Mouse (Mus musculus): ENCODE measurements around the gene Strn3. TPM values are rescaled to one million over a fixed set of nuclear protein-coding genes. Genes with fewer than 3 reads are reported as not detected.

Gene Strn3
- total and polyA plus RNA-seq, 3 experiments, result 19.0 to 46.3 (median 29.4) TPM

GRCm38 (mm10) chr12:51703859-51704258 lies 12.2 kb upstream of the Strn3 start:
- no peak overlapping the region for H3K4me3 ChIP-seq (ENCODE audit: control insufficient read depth in 1 of 2, insufficient read depth in 1 of 2, low read depth in 2 of 2, low read length in 2 of 2)
- peaks cover 0 to 8% of the 10 kb centered on the region in 2 experiments; a peak in 3 of 4 replicates for H3K4me1 ChIP-seq (ENCODE audit: control insufficient read depth in 1 of 2, insufficient read depth in 2 of 2, low read length in 2 of 2)
- H3K36me3 ChIP-seq (ENCODE audit: control insufficient read depth in 1 of 2, insufficient read depth in 2 of 2, low read length in 2 of 2), result peaks cover 0 to 8% of the 10 kb centered on the region in 2 experiments; a peak in 2 of 4 replicates
- no peaks in the 10 kb centered on the region for H3K27me3 ChIP-seq (ENCODE audit: control insufficient read depth in 1 of 2, insufficient read depth in 2 of 2, low read length in 2 of 2)
- peak; percentile 62 for DNase-seq (ENCODE audit: low read depth, low spot score)
- H3K79me2 ChIP-seq (ENCODE audit: control insufficient read depth, insufficient read depth, low read length, poor library complexity), result no peaks in the 10 kb centered on the region
- H3K27ac ChIP-seq (ENCODE audit: control insufficient read depth, low read depth, low read length), result no peak overlapping the region
- TF ChIP-seq ZKSCAN1 (IDR thresholded peaks at IDR 0.05; ENCODE audit: low read depth, low read length) (no peak), NELFE (IDR thresholded peaks at IDR 0.05; ENCODE audit: low read depth, low read length) (no peak), MAZ (IDR thresholded peaks at IDR 0.05; ENCODE audit: low read depth, low read length) (0 out of 2 replicates have a peak, but pooled peaks have one; percentile 38), MXI1 (IDR thresholded peaks at IDR 0.05; ENCODE audit: low read depth, low read length) (no peak), HCFC1 (IDR thresholded peaks at IDR 0.05; ENCODE audit: low read depth, low read length) (no peak), ETS1 (IDR thresholded peaks at IDR 0.05; ENCODE audit: low read depth, low read length) (peak; percentile 84), SIN3A (IDR thresholded peaks at IDR 0.05; ENCODE audit: low read length) (0 out of 2 replicates have a peak, but pooled peaks have one; percentile 45), RCOR1 (IDR thresholded peaks at IDR 0.05; ENCODE audit: low read depth, low read length) (peak; percentile 8; the same call in 1 of the 2 replicates), MYC (IDR thresholded peaks at IDR 0.05; ENCODE audit: low read depth, low read length) (no peak), CTCF (IDR thresholded peaks at IDR 0.05 in 2 of 3, conservative IDR thresholded peaks at IDR 0.05 in 1 of 3; ENCODE audit: control insufficient read depth in 1 of 3, insufficient read depth in 1 of 3, low read depth in 2 of 3, low read length in 3 of 3, poor library complexity in 1 of 3, severe bottlenecking in 1 of 3) (no peak), POLR2AphosphoS2 (IDR thresholded peaks at IDR 0.05; ENCODE audit: low read length) (no peak), MAFK (IDR thresholded peaks at IDR 0.05; ENCODE audit: borderline replicate concordance, low read depth, low read length) (no peak), MYB (IDR thresholded peaks at IDR 0.05; ENCODE audit: low read depth, low read length) (no peak), EP300 (IDR thresholded peaks at IDR 0.05; ENCODE audit: low read depth in 1 of 2, low read length in 2 of 2) (peak in 1 of 2 experiments; percentile 42; a peak in 1 of 4 replicates), MAX (IDR thresholded peaks at IDR 0.05; ENCODE audit: low read length) (no peak), USF1 (IDR thresholded peaks at IDR 0.05; ENCODE audit: low read depth, low read length) (no peak)
- no peaks in the 10 kb centered on the region for H3K9me3 ChIP-seq (replicated peaks; ENCODE audit: insufficient read depth, low read length)
- no peak overlapping the region for H3K9ac ChIP-seq (ENCODE audit: control insufficient read depth, low read depth, low read length, poor library complexity, severe bottlenecking)

GRCm38 (mm10) chr12:51701723-51702122 lies 10.0 kb upstream of the Strn3 start:
- H3K4me1 ChIP-seq (ENCODE audit: control insufficient read depth in 1 of 2, insufficient read depth in 2 of 2, low read length in 2 of 2), result peaks cover 0 to 5% of the 10 kb centered on the region in 2 experiments; a peak in 2 of 4 replicates
- TF ChIP-seq SMC3 (IDR thresholded peaks at IDR 0.05; ENCODE audit: low read depth, low read length) (peak; percentile 6; the same call in 1 of the 2 replicates), MXI1 (IDR thresholded peaks at IDR 0.05; ENCODE audit: low read depth, low read length) (no peak), CTCF (IDR thresholded peaks at IDR 0.05 in 2 of 3, conservative IDR thresholded peaks at IDR 0.05 in 1 of 3; ENCODE audit: control insufficient read depth in 1 of 3, insufficient read depth in 1 of 3, low read depth in 2 of 3, low read length in 3 of 3, poor library complexity in 1 of 3, severe bottlenecking in 1 of 3) (peak in 1 of 3 experiments; percentile 18; a peak in 2 of 6 replicates)
- H3K36me3 ChIP-seq (ENCODE audit: control insufficient read depth in 1 of 2, insufficient read depth in 2 of 2, low read length in 2 of 2), result peaks cover 0 to 8% of the 10 kb centered on the region in 2 experiments; a peak in 2 of 4 replicates
- no peak overlapping the region for H3K27ac ChIP-seq (ENCODE audit: control insufficient read depth, low read depth, low read length)
- H3K9ac ChIP-seq (ENCODE audit: control insufficient read depth, low read depth, low read length, poor library complexity, severe bottlenecking), result no peak overlapping the region
- no peaks in the 10 kb centered on the region for H3K9me3 ChIP-seq (replicated peaks; ENCODE audit: insufficient read depth, low read length)
- H3K79me2 ChIP-seq (ENCODE audit: control insufficient read depth, insufficient read depth, low read length, poor library complexity), result no peaks in the 10 kb centered on the region
- no peaks in the 10 kb centered on the region for H3K27me3 ChIP-seq (ENCODE audit: control insufficient read depth in 1 of 2, insufficient read depth in 2 of 2, low read length in 2 of 2)
- no peak overlapping the region for H3K4me3 ChIP-seq (ENCODE audit: control insufficient read depth in 1 of 2, insufficient read depth in 1 of 2, low read depth in 2 of 2, low read length in 2 of 2)
- peak; percentile 44 for DNase-seq (ENCODE audit: low read depth, low spot score)
